Mouse (Mus musculus) embryonic facial prominence, embryonic 13.5 days (tissue): Measurements from ENCODE around the gene Gm12248. TPM values are rescaled to one million over a fixed set of nuclear protein-coding genes. Genes with fewer than 3 reads are reported as not detected.

Source experiments
- ATAC-seq: fragments of 200-750 bp; cut with Nextera tagmentation; 2 replicates; pipeline ENCODE4 v1.8.0; 2017; ENCODE audit warnings: low read depth; ENCODE audit not compliant: insufficient number of reproducible peaks, insufficient read depth, low FRiP score, low TSS enrichment
- H3K27ac ChIP-seq: fragments of 300-500 bp; sonication (generic); 2 replicates; pipeline ENCODE4 v1.5.1; 2015; ENCODE audit warnings: moderate library complexity, mild to moderate bottlenecking, inconsistent platforms
- H3K27me3 ChIP-seq: fragments of 300-500 bp; sonication (generic); 2 replicates; pipeline ENCODE4 v1.6.1; 2015; ENCODE audit warnings: mild to moderate bottlenecking, inconsistent platforms
- H3K36me3 ChIP-seq: fragments of 300-500 bp; sonication (generic); 2 replicates; pipeline ENCODE4 v1.6.1; 2015; ENCODE audit warnings: mild to moderate bottlenecking, inconsistent platforms
- H3K4me1 ChIP-seq: fragments of 300-500 bp; sonication (generic); 2 replicates; pipeline ENCODE4 v1.6.1; 2015; ENCODE audit warnings: inconsistent platforms
- H3K4me2 ChIP-seq: fragments of 300-500 bp; sonication (generic); 2 replicates; pipeline ENCODE4 v1.6.1; 2015; ENCODE audit warnings: moderate library complexity, mild to moderate bottlenecking, inconsistent platforms
- H3K4me3 ChIP-seq: fragments of 300-500 bp; sonication (generic); 2 replicates; pipeline ENCODE4 v1.5.1; 2015; ENCODE audit warnings: mild to moderate bottlenecking, inconsistent platforms
- H3K9ac ChIP-seq: fragments of 300-500 bp; sonication (generic); 2 replicates; pipeline ENCODE4 v1.6.1; 2015; ENCODE audit warnings: mild to moderate bottlenecking, inconsistent platforms
- H3K9me3 ChIP-seq: fragments of 300-500 bp; sonication (generic); 2 replicates; pipeline ENCODE4 v1.6.1; 2016; ENCODE audit warnings: inconsistent platforms
- WGBS: fragments of 180-500 bp; shearing (Covaris S2); methylation state at CpG from one replicate; pipeline ENCODE4 v1.1.7; 2015; ENCODE audit warnings: mixed read lengths; 5-methylcytosine and 5-hydroxymethylcytosine counted together
- polyA plus RNA-seq: library from polyadenylated mRNA; unstranded; fragments of >200 nt; fragmentation: Nextera tagmentation; extraction: Ambion mirVana; gene quantifications from 2 replicates; pipeline ENCODE4 v1.2.1, GENCODE M21; 2015

Gene Gm12248
- polyA plus RNA-seq = 0.29 TPM in 1 of 2 replicates, not detected in the other

DNA sequence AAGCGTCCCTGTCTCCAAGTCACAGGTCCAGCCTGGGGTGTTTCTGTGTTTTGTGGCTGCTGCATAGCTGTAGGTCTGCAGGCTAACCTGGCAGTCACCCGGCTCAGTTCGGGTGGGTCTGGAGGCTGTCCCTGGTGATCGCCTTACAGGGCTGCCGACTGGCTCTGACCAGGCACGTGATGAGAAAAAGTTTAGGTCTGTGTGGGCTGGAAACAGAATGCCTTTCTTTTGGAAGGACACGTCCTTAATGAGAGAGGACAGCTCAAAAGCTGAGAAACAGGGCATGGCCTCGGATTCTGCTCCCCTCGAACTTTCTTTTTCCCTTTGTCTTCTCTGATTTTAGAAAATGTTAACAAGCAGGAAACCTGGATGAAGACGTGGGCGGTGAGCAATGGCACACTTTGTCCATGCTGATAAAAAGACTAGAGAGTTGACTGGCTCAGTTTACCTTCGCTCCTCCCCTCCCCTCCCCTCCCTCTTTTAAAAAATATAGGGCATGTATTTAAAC lies at the start of gene Gm12248:
TSS of gene Gm12248 (minus strand) at position 114 of the 508 bp plus-strand sequence.
- peak within 1 kb of the TSS; percentile 13; the same call in 1 of the 2 replicates for H3K4me3 ChIP-seq
- peaks cover 20% of the 10 kb centered on the region; the same call in 1 of the 2 replicates for H3K27me3 ChIP-seq
- ATAC-seq = no peak
- H3K4me2 ChIP-seq = peak within 1 kb of the TSS; percentile 45
- H3K9ac ChIP-seq = peak within 1 kb of the TSS; percentile 55
- H3K4me1 ChIP-seq = peaks cover 12% of the 10 kb centered on the region; the same call in 1 of the 2 replicates
- 13% methylated on average over 12 of the region's 12 CpGs for WGBS
- no peaks in the 10 kb centered on the region for H3K36me3 ChIP-seq
- H3K27ac ChIP-seq = no peak within 1 kb of the TSS
- no peaks in the 10 kb centered on the region for H3K9me3 ChIP-seq

GRCm38 (mm10) chr11:58139466-58139865 lies 46.5 kb upstream of the Gm12248 start:
- WGBS = 86% methylated on average over 3 of the region's 3 CpGs
- H3K36me3 ChIP-seq = peaks cover 94% of the 10 kb centered on the region
- no peak for ATAC-seq

GRCm38 (mm10) chr11:58138821-58139220 lies 45.9 kb upstream of the Gm12248 start:
- Histone ChIP-seq H3K4me3 (no peak overlapping the region), H3K27me3 (no peaks in the 10 kb centered on the region), H3K9me3 (no peaks in the 10 kb centered on the region), H3K27ac (no peak overlapping the region), H3K9ac (no peak overlapping the region), H3K36me3 (peaks cover 94% of the 10 kb centered on the region), H3K4me2 (no peak overlapping the region), H3K4me1 (no peaks in the 10 kb centered on the region)
- WGBS = 93% methylated on average over 11 of the region's 11 CpGs
- no peak for ATAC-seq

More at GRCm38 (mm10) chr11:58139466-58139865, 46.5 kb upstream of the Gm12248 start:
- H3K27ac ChIP-seq = no peak overlapping the region
- no peak overlapping the region for H3K9ac ChIP-seq
- H3K27me3 ChIP-seq = no peaks in the 10 kb centered on the region
- no peak overlapping the region for H3K4me2 ChIP-seq
- no peaks in the 10 kb centered on the region for H3K9me3 ChIP-seq
- no peaks in the 10 kb centered on the region for H3K4me1 ChIP-seq
- H3K4me3 ChIP-seq = no peak overlapping the region

GRCm38 (mm10) chr11:58136677-58137076 lies 43.7 kb upstream of the Gm12248 start:
- Histone ChIP-seq H3K4me1 (no peaks in the 10 kb centered on the region), H3K27ac (no peak overlapping the region), H3K36me3 (peaks cover 95% of the 10 kb centered on the region), H3K4me2 (no peak overlapping the region), H3K27me3 (no peaks in the 10 kb centered on the region), H3K9me3 (no peaks in the 10 kb centered on the region), H3K4me3 (no peak overlapping the region), H3K9ac (no peak overlapping the region)
- WGBS = 90% methylated on average over 6 of the region's 6 CpGs
- no peak for ATAC-seq

DNA sequence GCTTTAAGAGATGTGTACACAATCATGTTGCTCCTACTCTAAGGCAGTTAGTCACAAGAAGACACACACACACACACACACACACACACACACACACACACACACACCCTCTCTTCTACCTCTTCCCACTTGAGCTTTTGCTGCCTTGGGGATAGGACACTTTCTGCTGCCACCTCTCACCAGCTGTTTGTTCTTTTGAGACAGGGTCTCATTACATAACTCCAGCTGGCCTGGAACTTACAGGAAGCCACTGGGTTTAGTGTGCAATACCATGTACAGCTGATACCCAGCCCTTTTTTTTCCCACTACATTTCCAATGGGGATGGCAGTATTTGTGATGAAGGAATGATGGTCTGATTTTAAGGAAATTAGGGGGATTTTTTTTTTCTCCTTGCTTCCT lies 42.4 kb upstream of the Gm12248 start:
- no peak overlapping the region for H3K27ac ChIP-seq
- peaks cover 95% of the 10 kb centered on the region for H3K36me3 ChIP-seq
- no peaks in the 10 kb centered on the region for H3K4me1 ChIP-seq
- H3K9ac ChIP-seq = no peak overlapping the region
- H3K27me3 ChIP-seq = no peaks in the 10 kb centered on the region
- no peak overlapping the region for H3K4me2 ChIP-seq
- H3K4me3 ChIP-seq = no peak overlapping the region
- no peak for ATAC-seq
- no peaks in the 10 kb centered on the region for H3K9me3 ChIP-seq

DNA sequence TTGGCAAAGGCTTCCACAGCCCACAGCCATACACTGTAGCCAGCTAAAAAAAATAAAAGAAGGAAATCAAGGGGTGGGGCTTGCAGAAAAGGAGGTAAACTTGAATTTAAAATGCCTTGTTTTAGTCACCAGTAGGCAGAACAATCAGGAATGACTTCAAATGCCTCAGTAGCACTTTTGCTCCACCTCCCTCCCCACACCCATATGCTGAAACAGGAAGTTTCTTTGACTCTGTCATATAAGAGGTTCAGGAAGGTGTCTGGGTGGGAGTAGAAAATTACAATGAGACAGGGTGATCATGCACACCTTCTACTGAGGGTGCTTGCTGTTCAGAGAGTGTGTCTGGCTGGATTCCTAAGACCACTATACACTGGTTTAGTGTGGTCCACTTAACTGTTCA lies 41.9 kb upstream of the Gm12248 start:
- Histone ChIP-seq H3K36me3 (peaks cover 96% of the 10 kb centered on the region), H3K4me1 (no peaks in the 10 kb centered on the region), H3K4me3 (no peak overlapping the region), H3K4me2 (no peak overlapping the region), H3K27ac (no peak overlapping the region), H3K9ac (no peak overlapping the region), H3K9me3 (no peaks in the 10 kb centered on the region), H3K27me3 (no peaks in the 10 kb centered on the region)
- no peak for ATAC-seq

GRCm38 (mm10) chr11:58132026-58132425 lies 39.1 kb upstream of the Gm12248 start:
- Histone ChIP-seq H3K4me2 (no peak overlapping the region), H3K9me3 (no peaks in the 10 kb centered on the region), H3K27ac (no peak overlapping the region), H3K27me3 (no peaks in the 10 kb centered on the region), H3K9ac (no peak overlapping the region), H3K36me3 (peaks cover 96% of the 10 kb centered on the region), H3K4me3 (no peak overlapping the region), H3K4me1 (no peaks in the 10 kb centered on the region)
- 95% methylated on average over 3 of the region's 3 CpGs for WGBS
- ATAC-seq = no peak

GRCm38 (mm10) chr11:58129302-58129843 lies 36.4 kb upstream of the Gm12248 start:
- no peak overlapping the region for H3K4me2 ChIP-seq
- no peak for ATAC-seq
- H3K27ac ChIP-seq = no peak overlapping the region
- H3K4me3 ChIP-seq = no peak overlapping the region
- H3K36me3 ChIP-seq = peaks cover 96% of the 10 kb centered on the region
- no peaks in the 10 kb centered on the region for H3K4me1 ChIP-seq
- H3K27me3 ChIP-seq = no peaks in the 10 kb centered on the region
- 76% methylated on average over 6 of the region's 6 CpGs for WGBS
- no peaks in the 10 kb centered on the region for H3K9me3 ChIP-seq
- H3K9ac ChIP-seq = no peak overlapping the region

DNA sequence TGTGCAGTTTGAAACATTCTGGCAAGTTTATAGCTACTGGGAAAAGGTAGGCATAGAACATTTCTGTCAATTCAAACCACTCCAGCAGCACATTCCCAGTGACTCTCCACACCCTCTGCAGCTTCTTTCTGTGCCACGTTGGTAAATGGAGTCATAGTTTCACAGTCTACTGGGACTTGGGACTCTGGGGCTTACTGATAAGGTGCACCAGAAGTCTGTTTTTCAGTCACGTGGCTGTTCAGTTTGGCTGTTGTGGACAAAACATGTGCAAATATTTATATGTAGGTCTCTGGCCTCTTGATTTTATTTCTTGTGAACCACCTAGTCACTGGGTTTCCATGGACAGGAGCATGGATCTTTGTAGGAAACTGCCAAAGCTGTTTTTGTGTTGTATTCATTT lies 34.6 kb upstream of the Gm12248 start:
- H3K27me3 ChIP-seq = no peaks in the 10 kb centered on the region
- H3K27ac ChIP-seq = no peak overlapping the region
- H3K4me1 ChIP-seq = no peaks in the 10 kb centered on the region
- H3K4me2 ChIP-seq = no peak overlapping the region
- H3K36me3 ChIP-seq = peaks cover 99% of the 10 kb centered on the region
- 81% methylated on average over 2 of the region's 2 CpGs for WGBS
- H3K9me3 ChIP-seq = no peaks in the 10 kb centered on the region
- no peak overlapping the region for H3K9ac ChIP-seq
- ATAC-seq = no peak
- H3K4me3 ChIP-seq = no peak overlapping the region

DNA sequence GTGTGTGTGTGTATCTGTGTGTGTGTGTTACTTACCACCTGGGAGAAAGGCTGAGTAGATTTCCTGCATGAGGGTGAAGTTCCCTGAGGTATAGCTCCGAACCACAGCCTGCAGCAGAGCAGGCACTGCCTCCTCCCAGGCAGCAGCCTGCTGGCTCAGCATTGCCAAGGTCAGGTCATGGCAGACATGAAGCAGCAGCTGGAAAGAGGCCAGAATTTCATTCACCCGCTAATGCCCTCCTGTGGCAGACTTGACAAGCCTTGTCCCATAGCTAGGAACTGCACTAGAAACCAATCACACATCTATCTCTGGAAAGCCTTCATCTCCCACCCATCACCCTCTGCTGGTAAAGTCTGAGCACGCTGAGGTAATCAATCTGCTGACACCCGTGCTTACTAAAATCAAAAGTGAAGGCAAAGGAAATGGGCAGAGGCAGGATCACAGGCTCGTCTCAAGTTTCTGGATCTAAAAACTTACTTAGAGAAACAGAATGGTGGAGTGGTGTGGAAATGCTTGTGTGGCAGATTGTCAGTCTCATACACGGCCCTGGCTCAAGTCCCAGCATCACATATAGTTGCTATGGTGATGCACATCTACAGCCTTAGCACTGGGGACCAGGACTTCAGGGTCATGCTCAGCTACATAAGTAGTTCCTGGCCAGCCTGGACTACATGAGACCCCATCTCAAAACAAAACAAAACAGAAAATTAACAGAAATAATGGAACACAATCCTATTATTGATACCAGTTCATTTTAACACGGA lies 33.6 kb upstream of the Gm12248 start:
- no peak overlapping the region for H3K4me2 ChIP-seq

GRCm38 (mm10) chr11:58125021-58125420 lies 32.1 kb upstream of the Gm12248 start:
- 93% methylated on average over 11 of the region's 11 CpGs for WGBS
- Histone ChIP-seq H3K36me3 (peaks cover 98% of the 10 kb centered on the region), H3K9ac (no peak overlapping the region), H3K4me1 (no peaks in the 10 kb centered on the region), H3K9me3 (no peaks in the 10 kb centered on the region), H3K27me3 (no peaks in the 10 kb centered on the region), H3K4me3 (no peak overlapping the region), H3K27ac (no peak overlapping the region), H3K4me2 (no peak overlapping the region)
- ATAC-seq = no peak

More for the DNA sequence above, 33.6 kb upstream of the Gm12248 start:
- Histone ChIP-seq H3K9me3 (no peaks in the 10 kb centered on the region), H3K27ac (no peak overlapping the region), H3K4me3 (no peak overlapping the region), H3K36me3 (peaks cover 98% of the 10 kb centered on the region), H3K27me3 (no peaks in the 10 kb centered on the region), H3K4me1 (no peaks in the 10 kb centered on the region), H3K9ac (no peak overlapping the region)
- 73% methylated on average over 7 of the region's 7 CpGs for WGBS
- ATAC-seq = no peak

GRCm38 (mm10) chr11:58123711-58124110 lies 30.8 kb upstream of the Gm12248 start:
- Histone ChIP-seq H3K27ac (no peak overlapping the region), H3K9me3 (no peaks in the 10 kb centered on the region), H3K27me3 (no peaks in the 10 kb centered on the region), H3K9ac (no peak overlapping the region), H3K4me1 (no peaks in the 10 kb centered on the region), H3K4me2 (no peak overlapping the region), H3K4me3 (no peak overlapping the region), H3K36me3 (peaks cover 95% of the 10 kb centered on the region)
- ATAC-seq = no peak
- WGBS = 92% methylated on average over 2 of the region's 2 CpGs
